Mouse (Mus musculus) midbrain, embryonic 16.5 days (tissue): ENCODE results near the gene Gm11077. TPM values are rescaled to one million over a fixed set of nuclear protein-coding genes. Genes with fewer than 3 reads are reported as not detected.

ENCODE experiments used
- ATAC-seq: fragments of 200-750 bp; cut with Nextera tagmentation; 2 replicates; pipeline ENCODE4 v1.8.0; 2017; ENCODE audit warnings: moderate TSS enrichment
- H3K27ac ChIP-seq: fragments of 300-500 bp; sonication (generic); 2 replicates; pipeline ENCODE4 v1.5.1; 2014; ENCODE audit warnings: mild to moderate bottlenecking, low read length, mixed read lengths
- H3K27me3 ChIP-seq: fragments of 300-500 bp; sonication (generic); 2 replicates; pipeline ENCODE4 v1.6.1; 2014; ENCODE audit warnings: low read depth, low read length, mixed read lengths; ENCODE audit not compliant: control insufficient read depth, insufficient read depth
- H3K36me3 ChIP-seq: fragments of 300-500 bp; sonication (generic); 2 replicates; pipeline ENCODE4 v1.6.1; 2014; ENCODE audit warnings: mild to moderate bottlenecking, low read length, moderate library complexity, mixed read lengths; ENCODE audit not compliant: control insufficient read depth, insufficient read depth
- H3K4me1 ChIP-seq: fragments of 300-500 bp; sonication (generic); 2 replicates; pipeline ENCODE4 v1.6.1; 2014; ENCODE audit warnings: mild to moderate bottlenecking, low read length, mixed read lengths; ENCODE audit not compliant: control insufficient read depth, insufficient read depth
- H3K4me2 ChIP-seq: fragments of 300-500 bp; sonication (generic); 2 replicates; pipeline ENCODE4 v1.6.1; 2014; ENCODE audit warnings: mild to moderate bottlenecking, low read length, mixed read lengths
- H3K4me3 ChIP-seq: fragments of 300-500 bp; sonication (generic); 2 replicates; pipeline ENCODE4 v1.5.1; 2014; ENCODE audit warnings: low read depth, mild to moderate bottlenecking, low read length, moderate library complexity, mixed read lengths
- H3K9ac ChIP-seq: fragments of 300-500 bp; sonication (generic); 2 replicates; pipeline ENCODE4 v1.6.1; 2014; ENCODE audit warnings: low read depth, low read length, mixed read lengths
- H3K9me3 ChIP-seq: fragments of 300-500 bp; sonication (generic); replicated peaks from 2 replicates; pipeline ENCODE4 v1.6.1; 2014; ENCODE audit warnings: mild to moderate bottlenecking, low read length, mixed read lengths; ENCODE audit not compliant: control insufficient read depth, poor library complexity, severe bottlenecking
- WGBS: fragments of 180-500 bp; shearing (Covaris S2); extraction: QIAGEN DNeasy Blood & Tissue Kit; methylation state at CpG from one replicate; pipeline ENCODE4 v1.1.7; 2014; 5-methylcytosine and 5-hydroxymethylcytosine counted together
- polyA plus RNA-seq: library from polyadenylated mRNA; unstranded; fragments of >200 nt; fragmentation: Nextera tagmentation; extraction: Ambion mirVana; gene quantifications from 2 replicates; pipeline ENCODE4 v1.2.1, GENCODE M21; 2015

Gm11077 gene
- polyA plus RNA-seq, 1 experiment from 2014 or later: not detected

DNA sequence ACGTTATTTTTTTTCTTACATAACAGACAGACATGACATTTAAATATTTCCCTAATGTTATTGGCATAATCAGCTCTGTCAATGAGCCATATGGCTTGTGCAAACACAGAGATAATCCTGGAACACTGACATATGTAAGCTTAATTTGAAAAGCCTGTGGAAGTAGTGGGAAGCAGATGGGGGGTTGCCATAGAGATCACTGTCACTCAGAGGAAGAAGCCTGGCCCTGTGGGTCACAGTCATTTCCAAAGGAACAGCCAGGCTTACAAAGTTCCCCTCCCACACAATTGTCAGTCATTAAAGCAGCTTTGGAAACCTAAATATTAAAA lies 2.3 kb downstream of the Gm11077 start:
- ATAC-seq: peak; percentile 72
- H3K4me3 ChIP-seq: no peak overlapping the region
- no peaks in the 10 kb centered on the region for H3K9me3 ChIP-seq
- H3K27me3 ChIP-seq: no peaks in the 10 kb centered on the region
- H3K36me3 ChIP-seq: no peaks in the 10 kb centered on the region
- H3K4me1 ChIP-seq: peaks cover 6% of the 10 kb centered on the region; the same call in 1 of the 2 replicates
- H3K9ac ChIP-seq: no peak overlapping the region
- H3K27ac ChIP-seq: no peak overlapping the region
- 23% methylated on average over 1 of the region's 1 CpGs for WGBS
- H3K4me2 ChIP-seq: no peak overlapping the region

DNA sequence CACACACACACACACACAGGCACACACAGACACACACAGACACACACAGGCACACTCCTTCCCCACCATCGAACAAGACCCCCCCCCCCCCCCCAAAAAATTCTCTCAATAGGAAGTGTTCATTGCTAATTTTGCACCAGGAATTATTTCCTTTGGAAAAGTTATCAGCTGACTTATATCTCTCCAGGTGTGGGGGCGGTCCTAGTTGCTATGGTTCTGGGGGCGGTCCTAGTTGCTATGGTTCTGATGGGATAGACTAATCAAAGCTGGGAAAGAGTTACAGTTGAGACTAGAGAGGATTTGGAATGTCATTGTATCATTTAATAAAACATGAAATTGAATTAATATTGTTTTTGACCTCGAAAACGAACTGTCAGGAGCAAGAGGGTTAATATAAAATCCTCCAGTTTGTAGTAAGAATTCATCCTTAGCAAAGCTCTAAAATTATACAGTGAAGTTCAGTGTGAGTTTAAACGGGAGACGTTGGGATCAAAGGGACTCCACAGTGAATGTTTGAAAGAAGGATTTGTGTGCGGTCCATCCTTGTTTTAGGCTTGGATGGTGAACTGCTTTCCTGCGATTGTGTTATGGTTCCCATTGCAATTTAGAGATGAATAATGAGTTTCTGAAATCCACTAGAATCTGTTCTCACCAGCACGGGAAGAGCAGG lies 4.0 kb downstream of the Gm11077 start:
- Histone ChIP-seq H3K27ac (peak overlapping the region; percentile 40), H3K9ac (peak overlapping the region; percentile 45), H3K27me3 (no peaks in the 10 kb centered on the region), H3K4me2 (peak overlapping the region; percentile 48), H3K4me3 (peak overlapping the region; percentile 32), H3K9me3 (no peaks in the 10 kb centered on the region), H3K4me1 (peaks cover 6% of the 10 kb centered on the region; the same call in 1 of the 2 replicates), H3K36me3 (no peaks in the 10 kb centered on the region)
- ATAC-seq: peak; percentile 15
- 31% methylated on average over 10 of the region's 10 CpGs for WGBS

GRCm38 (mm10) chr6:140733641-140733986 lies 4.5 kb downstream of the Gm11077 start:
- Histone ChIP-seq H3K4me3 (peak overlapping the region; percentile 32), H3K27ac (peak overlapping the region; percentile 40), H3K27me3 (no peaks in the 10 kb centered on the region), H3K4me1 (peaks cover 6% of the 10 kb centered on the region; the same call in 1 of the 2 replicates), H3K9me3 (no peaks in the 10 kb centered on the region), H3K4me2 (peak overlapping the region; percentile 48), H3K9ac (peak overlapping the region; percentile 45), H3K36me3 (no peaks in the 10 kb centered on the region)
- 3% methylated on average over 15 of the region's 15 CpGs for WGBS
- peak; percentile 75 for ATAC-seq

- Histone ChIP-seq H3K27ac (no peak overlapping the region), H3K4me2 (no peak overlapping the region), H3K36me3 (no peaks in the 10 kb centered on the region), H3K4me3 (no peak overlapping the region), H3K27me3 (no peaks in the 10 kb centered on the region), H3K4me1 (no peaks in the 10 kb centered on the region), H3K9ac (no peak overlapping the region), H3K9me3 (0 out of 2 replicates have a peak, but pooled peaks cover 2% of the 10 kb centered on the region)
- no peak for ATAC-seq
- WGBS: 55% methylated on average over 3 of the region's 3 CpGs
Measured at GRCm38 (mm10) chr6:140745586-140745985, 16.5 kb downstream of the Gm11077 start.

- ATAC-seq: no peak
- Histone ChIP-seq H3K9me3 (0 out of 2 replicates have a peak, but pooled peaks cover 2% of the 10 kb centered on the region), H3K4me2 (no peak overlapping the region), H3K27me3 (no peaks in the 10 kb centered on the region), H3K36me3 (no peaks in the 10 kb centered on the region), H3K4me1 (no peaks in the 10 kb centered on the region), H3K9ac (no peak overlapping the region), H3K27ac (no peak overlapping the region), H3K4me3 (no peak overlapping the region)
- WGBS: 58% methylated on average over 2 of the region's 2 CpGs
Measured at GRCm38 (mm10) chr6:140747591-140747990, 18.5 kb downstream of the Gm11077 start.

GRCm38 (mm10) chr6:140750371-140751080 lies 21.4 kb downstream of the Gm11077 start:
- Histone ChIP-seq H3K4me1 (no peaks in the 10 kb centered on the region), H3K9me3 (0 out of 2 replicates have a peak, but pooled peaks cover 2% of the 10 kb centered on the region), H3K36me3 (no peaks in the 10 kb centered on the region), H3K9ac (no peak overlapping the region), H3K4me3 (no peak overlapping the region), H3K27me3 (no peaks in the 10 kb centered on the region), H3K4me2 (no peak overlapping the region), H3K27ac (no peak overlapping the region)
- ATAC-seq: no peak
- WGBS: 86% methylated on average over 8 of the region's 8 CpGs

DNA sequence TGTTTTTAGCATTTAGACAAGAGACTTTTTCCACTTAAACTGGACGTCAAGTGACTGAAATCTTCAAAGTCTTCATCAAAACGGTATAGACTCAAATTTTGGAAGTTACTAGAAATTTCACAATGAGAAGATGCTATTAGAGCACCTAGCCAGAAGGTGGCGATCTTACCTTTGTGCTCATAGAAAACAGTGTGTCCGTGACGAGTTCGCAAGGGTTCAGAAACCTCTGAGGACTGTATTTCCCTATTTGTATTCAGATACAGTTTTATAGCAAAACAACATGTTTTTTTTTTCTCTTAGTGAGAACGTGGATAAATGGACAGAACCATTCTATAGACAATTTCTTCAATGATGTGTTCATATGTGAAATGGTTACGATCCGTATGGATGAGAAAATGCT lies 37.3 kb downstream of the Gm11077 start:
- no peak overlapping the region for H3K9ac ChIP-seq
- no peak overlapping the region for H3K27ac ChIP-seq
- no peaks in the 10 kb centered on the region for H3K27me3 ChIP-seq
- ATAC-seq: no peak
- peaks cover 18% of the 10 kb centered on the region for H3K4me1 ChIP-seq
- no peaks in the 10 kb centered on the region for H3K36me3 ChIP-seq
- H3K4me3 ChIP-seq: no peak overlapping the region
- 37% methylated on average over 9 of the region's 9 CpGs for WGBS
- H3K9me3 ChIP-seq: no peaks in the 10 kb centered on the region
- no peak overlapping the region for H3K4me2 ChIP-seq

- Histone ChIP-seq H3K4me2 (no peak overlapping the region), H3K4me1 (peaks cover 18% of the 10 kb centered on the region), H3K9me3 (no peaks in the 10 kb centered on the region), H3K4me3 (no peak overlapping the region), H3K9ac (no peak overlapping the region), H3K27ac (no peak overlapping the region), H3K36me3 (no peaks in the 10 kb centered on the region), H3K27me3 (no peaks in the 10 kb centered on the region)
- WGBS: 59% methylated on average over 6 of the region's 6 CpGs
- no peak for ATAC-seq
Measured at GRCm38 (mm10) chr6:140767237-140767636, 38.2 kb downstream of the Gm11077 start.

GRCm38 (mm10) chr6:140768180-140768579 lies 39.1 kb downstream of the Gm11077 start:
- Histone ChIP-seq H3K27me3 (no peaks in the 10 kb centered on the region), H3K4me1 (peaks cover 18% of the 10 kb centered on the region), H3K36me3 (no peaks in the 10 kb centered on the region), H3K9me3 (no peaks in the 10 kb centered on the region), H3K4me3 (no peak overlapping the region), H3K9ac (no peak overlapping the region), H3K4me2 (no peak overlapping the region), H3K27ac (no peak overlapping the region)
- WGBS: 75% methylated on average over 8 of the region's 8 CpGs
- no peak for ATAC-seq
